Mouse (Mus musculus) lung, embryonic 15.5 days (tissue): Measurements from ENCODE around the gene Elp5. TPM values are rescaled to one million over a fixed set of nuclear protein-coding genes. Genes with fewer than 3 reads are reported as not detected.
"Not testable (repeated sequence)": the region's sequence is repeated elsewhere in the genome, so short reads cannot be mapped to it uniquely, and the experiment has no call there.

Experiments used
- ATAC-seq: fragments of 200-750 bp; cut with Nextera tagmentation; 2 replicates; pipeline ENCODE4 v1.8.0; 2017; ENCODE audit warnings: moderate number of reproducible peaks, borderline replicate concordance; ENCODE audit not compliant: low FRiP score, low TSS enrichment; ENCODE audit errors: extremely low read depth
- H3K27ac ChIP-seq: fragments of 300-500 bp; sonication (generic); 2 replicates; pipeline ENCODE4 v1.5.1; 2015; ENCODE audit warnings: moderate library complexity, mild to moderate bottlenecking, inconsistent platforms
- H3K27me3 ChIP-seq: fragments of 300-500 bp; sonication (generic); 2 replicates; pipeline ENCODE4 v1.6.1; 2015; ENCODE audit warnings: inconsistent platforms
- H3K36me3 ChIP-seq: fragments of 300-500 bp; sonication (generic); 2 replicates; pipeline ENCODE4 v1.6.1; 2015; ENCODE audit warnings: inconsistent platforms
- H3K4me1 ChIP-seq: fragments of 300-500 bp; sonication (generic); 2 replicates; pipeline ENCODE4 v1.6.1; 2015; ENCODE audit warnings: inconsistent platforms
- H3K4me2 ChIP-seq: fragments of 300-500 bp; sonication (generic); 2 replicates; pipeline ENCODE4 v1.6.1; 2015; ENCODE audit warnings: inconsistent platforms, mild to moderate bottlenecking, moderate library complexity
- H3K4me3 ChIP-seq: fragments of 300-500 bp; sonication (generic); 2 replicates; pipeline ENCODE4 v1.5.1; 2015; ENCODE audit warnings: mild to moderate bottlenecking, inconsistent platforms
- H3K9ac ChIP-seq: fragments of 300-500 bp; sonication (generic); 2 replicates; pipeline ENCODE4 v1.6.1; 2015; ENCODE audit warnings: inconsistent platforms
- H3K9me3 ChIP-seq: fragments of 300-500 bp; sonication (generic); 2 replicates; pipeline ENCODE4 v1.6.1; 2016; ENCODE audit warnings: inconsistent platforms
- WGBS: fragments of 180-500 bp; shearing (Covaris S2); methylation state at CpG from one replicate; pipeline ENCODE4 v1.1.7; 2015; 5-methylcytosine and 5-hydroxymethylcytosine counted together
- polyA plus RNA-seq: library from polyadenylated mRNA; unstranded; fragments of >200 nt; fragmentation: Nextera tagmentation; extraction: Ambion mirVana; gene quantifications from 2 replicates; pipeline ENCODE4 v1.2.1, GENCODE M21; 2015

The Elp5 gene
- polyA plus RNA-seq, 1 experiment from 2014 or later: 106 TPM

- Histone ChIP-seq H3K4me2 (peak overlapping the region; percentile 61), H3K9ac (peak overlapping the region; percentile 54), H3K4me1 (peaks cover 8% of the 10 kb centered on the region; the same call in 1 of the 2 replicates), H3K27me3 (peaks cover 56% of the 10 kb centered on the region), H3K36me3 (peaks cover 32% of the 10 kb centered on the region), H3K27ac (peak overlapping the region; percentile 71), H3K4me3 (peak overlapping the region; percentile 54), H3K9me3 (no peaks in the 10 kb centered on the region)
- ATAC-seq: no peak
- WGBS: 34% methylated on average over 17 of the region's 17 CpGs
These were observed 15.3 kb downstream of the Elp5 start for GRCm38 (mm10) chr11:69966860-69967517.

GRCm38 (mm10) chr11:69966006-69966859 is 16.1 kb downstream of the Elp5 start:
- 2% methylated on average over 59 of the region's 59 CpGs for WGBS
- H3K36me3 ChIP-seq: peaks cover 25% of the 10 kb centered on the region
- H3K27ac ChIP-seq: peak overlapping the region; percentile 71
- no peaks in the 10 kb centered on the region for H3K9me3 ChIP-seq
- H3K9ac ChIP-seq: peak overlapping the region; percentile 54
- 0 out of 2 replicates have a peak, but pooled peaks have one; percentile 52 for ATAC-seq
- peak overlapping the region; percentile 61 for H3K4me2 ChIP-seq
- H3K4me3 ChIP-seq: peak overlapping the region; percentile 54
- H3K27me3 ChIP-seq: peaks cover 63% of the 10 kb centered on the region
- H3K4me1 ChIP-seq: peaks cover 8% of the 10 kb centered on the region; the same call in 1 of the 2 replicates

- 3% methylated on average over 49 of the region's 49 CpGs for WGBS
- no peaks in the 10 kb centered on the region for H3K9me3 ChIP-seq
- peaks cover 8% of the 10 kb centered on the region; the same call in 1 of the 2 replicates for H3K4me1 ChIP-seq
- peak overlapping the region; percentile 54 for H3K4me3 ChIP-seq
- H3K4me2 ChIP-seq: peak overlapping the region; percentile 61
- peaks cover 23% of the 10 kb centered on the region for H3K36me3 ChIP-seq
- peak; percentile 75 for ATAC-seq
- peak overlapping the region; percentile 54 for H3K9ac ChIP-seq
- H3K27me3 ChIP-seq: peaks cover 63% of the 10 kb centered on the region
- peak overlapping the region; percentile 84 for H3K27ac ChIP-seq
These were observed 16.9 kb downstream of the Elp5 start for GRCm38 (mm10) chr11:69965271-69966005.

GRCm38 (mm10) chr11:69964650-69965270 is 17.6 kb downstream of the Elp5 start, which contains the start of gene Cldn7:
Gene Cldn7, plus strand, starts transcription at chr11:69964779.
- no peak for ATAC-seq
- peaks cover 8% of the 10 kb centered on the region; the same call in 1 of the 2 replicates for H3K4me1 ChIP-seq
- peaks cover 63% of the 10 kb centered on the region for H3K27me3 ChIP-seq
- peak within 1 kb of the TSS; percentile 54 for H3K9ac ChIP-seq
- peak within 1 kb of the TSS; percentile 84 for H3K27ac ChIP-seq
- WGBS: 7% methylated on average over 24 of the region's 24 CpGs
- no peaks in the 10 kb centered on the region for H3K9me3 ChIP-seq
- peaks cover 16% of the 10 kb centered on the region for H3K36me3 ChIP-seq
- peak within 1 kb of the TSS; percentile 54 for H3K4me3 ChIP-seq
- H3K4me2 ChIP-seq: peak within 1 kb of the TSS; percentile 61

GRCm38 (mm10) chr11:69961841-69962240 is 20.5 kb downstream of the Elp5 start:
- H3K9me3 ChIP-seq: no peaks in the 10 kb centered on the region
- no peak overlapping the region for H3K4me2 ChIP-seq
- H3K27me3 ChIP-seq: peaks cover 55% of the 10 kb centered on the region
- peaks cover 7% of the 10 kb centered on the region; the same call in 1 of the 2 replicates for H3K4me1 ChIP-seq
- no peak for ATAC-seq
- WGBS: 33% methylated on average over 5 of the region's 5 CpGs
- H3K36me3 ChIP-seq: no peaks in the 10 kb centered on the region
- no peak overlapping the region for H3K9ac ChIP-seq
- H3K27ac ChIP-seq: no peak overlapping the region
- no peak overlapping the region for H3K4me3 ChIP-seq

- no peak overlapping the region for H3K4me2 ChIP-seq
- H3K27me3 ChIP-seq: peaks cover 43% of the 10 kb centered on the region
- no peak for ATAC-seq
- no peak overlapping the region for H3K4me3 ChIP-seq
- no peak overlapping the region for H3K27ac ChIP-seq
- H3K9me3 ChIP-seq: no peaks in the 10 kb centered on the region
- 32% methylated on average over 5 of the region's 5 CpGs for WGBS
- H3K36me3 ChIP-seq: no peaks in the 10 kb centered on the region
- H3K9ac ChIP-seq: no peak overlapping the region
- H3K4me1 ChIP-seq: 0 out of 2 replicates have a peak, but pooled peaks cover 3% of the 10 kb centered on the region
These were observed 21.7 kb downstream of the Elp5 start for GRCm38 (mm10) chr11:69960616-69961015.

- no peak overlapping the region for H3K9ac ChIP-seq
These were observed 26.1 kb downstream of the Elp5 start for GRCm38 (mm10) chr11:69956218-69956617.

GRCm38 (mm10) chr11:69955618-69956017 is 26.7 kb downstream of the Elp5 start:
- H3K36me3 ChIP-seq, H3K27me3 ChIP-seq, ATAC-seq, H3K9ac ChIP-seq, H3K9me3 ChIP-seq, H3K27ac ChIP-seq, H3K4me3 ChIP-seq, H3K4me1 ChIP-seq, H3K4me2 ChIP-seq: not testable (repeated sequence)
- WGBS: 83% methylated on average over 4 of the region's 4 CpGs

More at GRCm38 (mm10) chr11:69956218-69956617, 26.1 kb downstream of the Elp5 start:
- no peak for ATAC-seq
- WGBS: 74% methylated on average over 1 of the region's 1 CpGs
- Histone ChIP-seq H3K4me1 (peaks cover 7% of the 10 kb centered on the region; the same call in 1 of the 2 replicates), H3K4me2 (no peak overlapping the region), H3K4me3 (no peak overlapping the region), H3K27me3 (no peaks in the 10 kb centered on the region; the same call in 1 of the 2 replicates), H3K36me3 (no peaks in the 10 kb centered on the region), H3K9me3 (no peaks in the 10 kb centered on the region), H3K27ac (no peak overlapping the region)

GRCm38 (mm10) chr11:69953267-69953915 is 28.9 kb downstream of the Elp5 start:
- peak overlapping the region; percentile 47; the same call in 1 of the 2 replicates for H3K27ac ChIP-seq
- H3K27me3 ChIP-seq: no peaks in the 10 kb centered on the region; the same call in 1 of the 2 replicates
- H3K4me1 ChIP-seq: peaks cover 16% of the 10 kb centered on the region
- no peak overlapping the region for H3K4me2 ChIP-seq
- no peak for ATAC-seq
- no peak overlapping the region for H3K4me3 ChIP-seq
- no peaks in the 10 kb centered on the region for H3K36me3 ChIP-seq
- no peaks in the 10 kb centered on the region for H3K9me3 ChIP-seq
- no peak overlapping the region for H3K9ac ChIP-seq
- 30% methylated on average over 11 of the region's 11 CpGs for WGBS

- Histone ChIP-seq H3K27ac (no peak overlapping the region), H3K36me3 (no peaks in the 10 kb centered on the region), H3K4me3 (no peak overlapping the region), H3K9ac (no peak overlapping the region), H3K4me1 (peaks cover 22% of the 10 kb centered on the region), H3K9me3 (no peaks in the 10 kb centered on the region), H3K4me2 (no peak overlapping the region), H3K27me3 (no peaks in the 10 kb centered on the region; the same call in 1 of the 2 replicates)
- WGBS: 38% methylated on average over 1 of the region's 1 CpGs
- ATAC-seq: no peak
These were observed 30.0 kb downstream of the Elp5 start for GRCm38 (mm10) chr11:69952274-69952673.
